Mouse (Mus musculus): ENCODE measurements around the gene Ackr3. TPM values are rescaled to one million over a fixed set of nuclear protein-coding genes. Genes with fewer than 3 reads are reported as not detected.

Gene Ackr3
- polyA plus RNA-seq, 1 experiment = not detected

- no peaks in the 10 kb centered on the region for H3K4me1 ChIP-seq (ENCODE audit: control insufficient read depth, insufficient read depth, low read length)
- no peak overlapping the region for H3K4me3 ChIP-seq (ENCODE audit: insufficient read depth, low read length)
These were observed 18.1 kb downstream of the Ackr3 start for GRCm38 (mm10) chr1:90221811-90222361.

GRCm38 (mm10) chr1:90222427-90222901, 18.7 kb downstream of the Ackr3 start:
- Histone ChIP-seq H3K27ac (ENCODE audit: insufficient read depth, low read depth, low read length) (no peak overlapping the region), H3K4me3 (ENCODE audit: insufficient read depth, low read length) (no peak overlapping the region), H3K4me1 (ENCODE audit: control insufficient read depth, insufficient read depth, low read length) (no peaks in the 10 kb centered on the region)
- TF ChIP-seq CTCF (IDR thresholded peaks at IDR 0.05; ENCODE audit: low read depth, low read length) = no peak
- TF ChIP-seq POLR2A (IDR thresholded peaks at IDR 0.05; ENCODE audit: borderline replicate concordance, low read depth, low read length) = no peak

More at GRCm38 (mm10) chr1:90221811-90222361, 18.1 kb downstream of the Ackr3 start:
- TF ChIP-seq POLR2A (IDR thresholded peaks at IDR 0.05; ENCODE audit: borderline replicate concordance, low read depth, low read length) = no peak
- TF ChIP-seq CTCF (IDR thresholded peaks at IDR 0.05; ENCODE audit: low read depth, low read length) = no peak
- no peak overlapping the region for H3K27ac ChIP-seq (ENCODE audit: insufficient read depth, low read depth, low read length)

GRCm38 (mm10) chr1:90223006-90223405, 19.2 kb downstream of the Ackr3 start:
- no peaks in the 10 kb centered on the region for H3K4me1 ChIP-seq (ENCODE audit: control insufficient read depth, insufficient read depth, low read length)
- no peak for TF ChIP-seq POLR2A (IDR thresholded peaks at IDR 0.05; ENCODE audit: borderline replicate concordance, low read depth, low read length)
- TF ChIP-seq CTCF (IDR thresholded peaks at IDR 0.05; ENCODE audit: low read depth, low read length) = no peak
- H3K4me3 ChIP-seq (ENCODE audit: insufficient read depth, low read length) = no peak overlapping the region
- H3K27ac ChIP-seq (ENCODE audit: insufficient read depth, low read depth, low read length) = no peak overlapping the region

- TF ChIP-seq CTCF (IDR thresholded peaks at IDR 0.05; ENCODE audit: low read depth, low read length) = no peak
- no peak for TF ChIP-seq POLR2A (IDR thresholded peaks at IDR 0.05; ENCODE audit: borderline replicate concordance, low read depth, low read length)
- H3K4me3 ChIP-seq (ENCODE audit: insufficient read depth, low read length) = no peak overlapping the region
- H3K4me1 ChIP-seq (ENCODE audit: control insufficient read depth, insufficient read depth, low read length) = no peaks in the 10 kb centered on the region
- no peak overlapping the region for H3K27ac ChIP-seq (ENCODE audit: insufficient read depth, low read depth, low read length)
These were observed 21.9 kb downstream of the Ackr3 start for GRCm38 (mm10) chr1:90225603-90226254.

- no peaks in the 10 kb centered on the region for H3K4me1 ChIP-seq (ENCODE audit: control insufficient read depth, insufficient read depth, low read length)
- H3K4me3 ChIP-seq (ENCODE audit: insufficient read depth, low read length) = no peak overlapping the region
- TF ChIP-seq CTCF (IDR thresholded peaks at IDR 0.05; ENCODE audit: low read depth, low read length) = no peak
- TF ChIP-seq POLR2A (IDR thresholded peaks at IDR 0.05; ENCODE audit: borderline replicate concordance, low read depth, low read length) = no peak
- no peak overlapping the region for H3K27ac ChIP-seq (ENCODE audit: insufficient read depth, low read depth, low read length)
These were observed 24.0 kb downstream of the Ackr3 start for GRCm38 (mm10) chr1:90227684-90228322.

GRCm38 (mm10) chr1:90228323-90228697, 24.5 kb downstream of the Ackr3 start:
- no peak for TF ChIP-seq CTCF (IDR thresholded peaks at IDR 0.05; ENCODE audit: low read depth, low read length)
- no peak for TF ChIP-seq POLR2A (IDR thresholded peaks at IDR 0.05; ENCODE audit: borderline replicate concordance, low read depth, low read length)
- Histone ChIP-seq H3K27ac (ENCODE audit: insufficient read depth, low read depth, low read length) (no peak overlapping the region), H3K4me3 (ENCODE audit: insufficient read depth, low read length) (no peak overlapping the region), H3K4me1 (ENCODE audit: control insufficient read depth, insufficient read depth, low read length) (no peaks in the 10 kb centered on the region)

- Histone ChIP-seq H3K4me1 (ENCODE audit: control insufficient read depth, insufficient read depth, low read length) (no peaks in the 10 kb centered on the region), H3K27ac (ENCODE audit: insufficient read depth, low read depth, low read length) (no peak overlapping the region), H3K4me3 (ENCODE audit: insufficient read depth, low read length) (no peak overlapping the region)
- TF ChIP-seq CTCF (IDR thresholded peaks at IDR 0.05; ENCODE audit: low read depth, low read length) = no peak
- TF ChIP-seq POLR2A (IDR thresholded peaks at IDR 0.05; ENCODE audit: borderline replicate concordance, low read depth, low read length) = no peak
These were observed 26.8 kb downstream of the Ackr3 start for GRCm38 (mm10) chr1:90230611-90231010.

GRCm38 (mm10) chr1:90231591-90232490, 28.1 kb downstream of the Ackr3 start:
- no peaks in the 10 kb centered on the region for H3K4me1 ChIP-seq (ENCODE audit: control insufficient read depth, insufficient read depth, low read length)
- H3K27ac ChIP-seq (ENCODE audit: insufficient read depth, low read depth, low read length) = no peak overlapping the region
- H3K4me3 ChIP-seq (ENCODE audit: insufficient read depth, low read length) = no peak overlapping the region
- TF ChIP-seq POLR2A (IDR thresholded peaks at IDR 0.05; ENCODE audit: borderline replicate concordance, low read depth, low read length) (no peak), CTCF (IDR thresholded peaks at IDR 0.05; ENCODE audit: low read depth, low read length) (no peak)

GRCm38 (mm10) chr1:90232491-90232885, 28.7 kb downstream of the Ackr3 start:
- H3K4me1 ChIP-seq (ENCODE audit: control insufficient read depth, insufficient read depth, low read length) = no peaks in the 10 kb centered on the region

More at GRCm38 (mm10) chr1:90232491-90232885, 28.7 kb downstream of the Ackr3 start:
- no peak overlapping the region for H3K4me3 ChIP-seq (ENCODE audit: insufficient read depth, low read length)
- no peak for TF ChIP-seq CTCF (IDR thresholded peaks at IDR 0.05; ENCODE audit: low read depth, low read length)
- TF ChIP-seq POLR2A (IDR thresholded peaks at IDR 0.05; ENCODE audit: borderline replicate concordance, low read depth, low read length) = no peak
- H3K27ac ChIP-seq (ENCODE audit: insufficient read depth, low read depth, low read length) = no peak overlapping the region
